Mouse (Mus musculus) cerebellum, adult 9-11 months (tissue): ENCODE measurements around the gene Dyx1c1.

Experiments
- DNase-seq: peaks from one replicate; pipeline ENCODE4 v3.0.0; 2022

Gene Dyx1c1

GRCm38 (mm10) chr9:72975242-72975641, 16.7 kb downstream of the Dyx1c1 start:
- DNase-seq = no peak

DNA sequence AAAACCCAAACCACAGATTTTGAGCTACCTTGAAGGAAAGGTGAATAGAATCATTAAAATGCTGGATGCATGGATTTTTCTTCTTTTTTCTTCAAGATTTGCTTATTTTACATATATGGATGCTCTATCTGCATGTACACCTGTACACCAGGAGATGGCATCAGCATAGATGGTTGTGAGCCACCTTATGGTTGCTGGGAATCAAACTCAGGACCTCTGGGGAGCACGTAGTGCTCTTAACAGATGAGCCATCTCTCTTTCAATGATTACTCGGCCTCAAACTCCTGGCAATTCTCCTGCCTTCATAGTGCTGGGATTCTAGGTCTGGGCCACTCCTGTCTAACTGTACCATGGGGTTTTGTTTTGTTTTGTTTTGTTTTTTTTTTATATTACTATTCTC, 24.5 kb downstream of the Dyx1c1 start:
- DNase-seq = no peak

DNA sequence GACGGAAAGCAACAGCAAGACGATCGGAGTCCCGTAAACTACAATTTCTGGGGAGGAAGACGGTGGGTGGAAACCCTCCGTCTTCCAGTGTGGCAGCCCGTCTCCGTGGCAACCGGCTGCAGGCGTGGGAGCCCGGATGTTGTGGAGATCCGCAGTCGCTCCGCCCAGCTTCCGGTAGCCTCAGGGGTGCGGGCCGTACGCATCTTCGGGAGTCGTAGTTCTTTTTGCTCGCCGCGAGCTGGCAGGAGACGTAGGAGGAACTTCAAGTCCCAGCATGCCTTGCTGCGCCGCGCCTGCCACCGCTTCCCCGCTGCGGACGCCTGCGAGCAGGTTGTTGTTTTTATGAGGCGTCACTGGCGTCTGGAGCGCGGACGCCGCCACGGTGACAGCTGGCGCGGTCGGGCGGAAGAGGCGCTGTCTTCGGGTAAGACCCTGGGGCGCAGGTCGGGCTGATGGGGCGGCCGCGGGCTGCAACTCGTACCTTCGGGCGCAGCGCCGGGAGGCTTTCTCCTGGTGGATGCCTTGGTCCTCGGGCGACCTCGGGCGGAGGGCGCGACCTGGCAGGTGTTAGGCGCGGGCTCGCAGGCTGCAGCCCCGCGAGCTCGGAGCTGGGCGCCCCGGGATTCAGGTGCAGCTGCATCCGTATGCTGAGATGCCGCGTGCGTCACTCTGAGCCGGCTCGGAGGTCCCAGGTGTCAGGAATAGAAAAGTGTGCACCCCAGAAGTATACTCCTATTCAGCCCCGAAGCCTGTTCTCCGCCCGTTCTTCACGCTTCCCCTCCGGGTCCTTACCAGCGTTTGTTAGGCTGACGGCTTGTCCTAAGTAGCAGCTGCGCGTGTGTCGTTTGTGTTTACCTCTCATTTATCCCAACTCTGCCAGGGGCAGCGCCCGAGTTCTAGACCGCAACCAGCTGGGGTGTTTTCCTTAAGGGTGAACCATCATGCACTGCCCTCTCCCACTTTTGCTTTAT, 26.9 kb downstream of the Dyx1c1 start, which contains the start of the genes Ccpg1os and Ccpg1:
Ccpg1os (minus strand) TSS at position 133 of the 971 bp plus-strand sequence.
Ccpg1 (plus strand) TSS at position 180 of the 971 bp plus-strand sequence.
- DNase-seq = peak; percentile 98

DNA sequence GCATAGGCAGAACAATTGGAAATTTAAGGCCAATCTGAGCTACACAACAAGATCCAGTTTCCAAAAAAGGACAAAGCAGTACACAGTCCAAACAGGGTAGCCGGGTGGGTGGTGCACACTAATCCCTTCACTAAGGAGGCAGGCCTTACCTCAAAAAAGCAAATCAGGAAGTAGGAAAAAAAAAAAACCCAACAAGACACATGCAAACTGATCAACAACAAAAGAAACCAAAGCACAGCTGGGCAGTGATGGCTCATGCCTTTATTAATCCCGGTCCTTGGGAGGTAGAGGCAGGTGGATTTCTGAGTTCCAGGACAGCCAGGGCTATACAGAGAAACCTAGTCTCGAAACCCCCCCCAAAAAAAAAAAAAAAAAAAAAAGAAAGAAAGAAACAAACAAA, 29.1 kb downstream of the Dyx1c1 start:
- no peak for DNase-seq

GRCm38 (mm10) chr9:72988706-72989105, 30.1 kb downstream of the Dyx1c1 start:
- DNase-seq = no peak

DNA sequence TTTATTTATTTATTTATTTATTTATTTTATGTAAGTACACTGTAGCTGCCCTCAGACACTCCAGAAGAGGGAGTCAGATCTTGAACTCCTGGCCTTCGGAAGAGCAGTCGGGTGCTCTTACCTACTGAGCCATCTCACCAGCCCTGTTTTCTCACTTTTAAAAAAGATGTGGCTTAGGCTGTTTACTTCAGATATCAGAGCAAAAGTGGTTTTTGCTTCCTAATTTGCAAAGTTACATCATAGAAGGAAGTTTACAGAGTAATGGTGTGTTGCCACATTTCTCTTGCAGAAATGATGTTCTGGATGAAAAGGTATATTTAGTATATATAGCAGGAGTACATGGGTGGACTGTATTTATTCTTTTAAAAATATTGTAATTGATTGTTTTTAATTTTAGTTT, 32.8 kb downstream of the Dyx1c1 start:
- DNase-seq = no peak

- DNase-seq = no peak
These were observed 34.0 kb downstream of the Dyx1c1 start for GRCm38 (mm10) chr9:72992576-72992975.

GRCm38 (mm10) chr9:72996167-72996566, 37.6 kb downstream of the Dyx1c1 start:
- DNase-seq = no peak

- DNase-seq = no peak
These were observed 38.2 kb downstream of the Dyx1c1 start for GRCm38 (mm10) chr9:72996806-72997205.

- DNase-seq = no peak
These were observed 41.9 kb downstream of the Dyx1c1 start for GRCm38 (mm10) chr9:73000487-73000886.

- no peak for DNase-seq
These were observed 42.9 kb downstream of the Dyx1c1 start for GRCm38 (mm10) chr9:73001314-73002011.

DNA sequence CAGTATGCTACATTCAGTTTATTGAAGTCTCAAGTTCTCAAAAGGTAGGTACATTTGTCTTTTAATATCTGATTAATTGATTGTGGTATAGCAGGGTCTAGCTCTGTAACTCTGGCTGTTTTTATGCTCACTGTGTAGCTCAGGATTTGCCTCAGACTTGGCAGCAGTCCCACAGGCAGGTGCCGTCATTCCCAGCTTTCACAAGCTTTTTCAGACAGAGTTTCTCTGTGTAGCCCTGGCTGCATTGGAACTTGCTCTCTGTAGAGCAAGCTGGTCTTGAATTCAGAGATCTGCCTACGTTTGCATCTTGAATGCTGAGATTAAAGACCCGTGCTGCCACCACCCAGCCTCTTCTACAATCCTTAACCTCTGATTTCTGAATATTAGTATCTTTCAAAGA, 43.6 kb downstream of the Dyx1c1 start:
- no peak for DNase-seq

- DNase-seq = no peak
These were observed 45.5 kb downstream of the Dyx1c1 start for GRCm38 (mm10) chr9:73004076-73004475.

GRCm38 (mm10) chr9:73005106-73005505, 46.5 kb downstream of the Dyx1c1 start:
- DNase-seq = no peak

GRCm38 (mm10) chr9:73006175-73006574, 47.6 kb downstream of the Dyx1c1 start:
- DNase-seq = no peak

DNA sequence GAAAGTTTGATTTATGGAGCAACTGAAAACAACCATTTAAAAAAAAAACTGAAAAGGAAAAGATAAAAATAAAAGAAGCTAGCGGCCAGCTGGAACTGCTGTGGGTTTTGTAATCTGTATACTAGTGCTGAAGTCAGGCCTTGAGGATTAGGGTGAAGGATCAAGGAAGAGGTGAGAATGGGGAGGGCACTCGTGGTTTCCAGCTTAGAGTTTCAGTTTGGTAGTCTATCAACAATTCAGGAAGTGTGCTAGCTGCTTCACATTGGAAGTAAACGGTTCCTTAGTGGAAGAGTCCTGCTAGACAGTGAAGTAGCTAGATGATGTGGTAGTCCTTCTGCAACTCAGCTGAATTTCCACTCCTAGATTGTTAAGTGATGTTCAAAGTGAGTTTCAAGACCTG, 49.8 kb downstream of the Dyx1c1 start:
- DNase-seq = no peak

DNA sequence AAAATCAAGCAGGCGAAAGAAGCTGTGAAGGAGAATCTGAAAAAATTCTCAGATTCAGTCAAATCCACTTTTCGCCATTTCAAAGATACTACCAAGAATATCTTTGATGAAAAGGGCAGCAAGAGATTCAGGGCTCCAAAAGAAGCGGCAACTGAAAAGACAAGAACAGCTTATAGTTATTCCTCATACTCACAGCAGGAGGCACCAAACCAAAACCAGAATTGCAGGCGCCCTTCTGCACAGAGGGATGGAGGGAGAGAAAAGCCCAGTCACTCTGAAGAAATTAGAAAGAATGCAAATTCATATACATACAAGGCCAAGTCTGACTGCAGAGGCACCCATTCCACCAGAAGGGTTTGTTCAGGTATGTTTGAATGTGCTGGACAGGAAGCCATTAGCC, 54.0 kb downstream of the Dyx1c1 start:
- no peak for DNase-seq

- DNase-seq = no peak
These were observed 56.1 kb downstream of the Dyx1c1 start for GRCm38 (mm10) chr9:73014724-73015123.

- DNase-seq = peak; percentile 70
These were observed 61.3 kb downstream of the Dyx1c1 start for GRCm38 (mm10) chr9:73019841-73020240.

GRCm38 (mm10) chr9:73020566-73021097, 62.0 kb downstream of the Dyx1c1 start:
- DNase-seq = no peak
